Mouse (Mus musculus) Patski (cell line): ENCODE results near the gene Itm2b. TPM values are rescaled to one million over a fixed set of nuclear protein-coding genes. Genes with fewer than 3 reads are reported as not detected.
A peak's percentile ranks its signal among the peaks of the same experiment; 100 is the strongest.

ENCODE experiments used
- ATAC-seq: fragments of 100-300 bp; one replicate; pipeline ENCODE4 v1.8.0; 2021
- CTCF ChIA-PET: fragments of 350-600 bp; sonication (Branson Sonifier 250); formaldehyde crosslinking; loops from one replicate; lab custom pipeline; 2022; ENCODE audit warnings: inconsistent platforms; lab: Charles Lee
- POLR2A ChIA-PET: fragments of 350-600 bp; sonication (Branson Sonifier 250); formaldehyde crosslinking; loops from one replicate; lab custom pipeline; 2022; ENCODE audit warnings: antibody characterized with exemption, inconsistent platforms; lab: Charles Lee
- DNase-seq: peaks from one replicate; pipeline ENCODE4 v3.0.0-alpha.2; 2011; ENCODE audit warnings: low read depth, low spot score
- H3K27me3 ChIP-seq: fragments of 371-371 bp; one replicate; pipeline ENCODE4 v1.5.1; 2021
- CTCF ChIP-seq: fragments of 100-300 bp; IDR thresholded peaks from one replicate; pipeline ENCODE4 v1.5.1; 2021
- in situ Hi-C: fragments of 300-500 bp; cut with MboI; formaldehyde crosslinking; loops from 3 replicates; pipeline ENCODE4 v1.11.1; 2018; ENCODE audit warnings: low pct_unique_long_range_greater_than_20kb, mixed read lengths
- polyA plus RNA-seq: library from polyadenylated mRNA; unstranded; gene quantifications from one replicate; pipeline ENCODE4 v1.2.3, GENCODE M21; 2021

The Itm2b gene
- polyA plus RNA-seq, 1 experiment from 2014 or later = 1,100 TPM

DNA sequence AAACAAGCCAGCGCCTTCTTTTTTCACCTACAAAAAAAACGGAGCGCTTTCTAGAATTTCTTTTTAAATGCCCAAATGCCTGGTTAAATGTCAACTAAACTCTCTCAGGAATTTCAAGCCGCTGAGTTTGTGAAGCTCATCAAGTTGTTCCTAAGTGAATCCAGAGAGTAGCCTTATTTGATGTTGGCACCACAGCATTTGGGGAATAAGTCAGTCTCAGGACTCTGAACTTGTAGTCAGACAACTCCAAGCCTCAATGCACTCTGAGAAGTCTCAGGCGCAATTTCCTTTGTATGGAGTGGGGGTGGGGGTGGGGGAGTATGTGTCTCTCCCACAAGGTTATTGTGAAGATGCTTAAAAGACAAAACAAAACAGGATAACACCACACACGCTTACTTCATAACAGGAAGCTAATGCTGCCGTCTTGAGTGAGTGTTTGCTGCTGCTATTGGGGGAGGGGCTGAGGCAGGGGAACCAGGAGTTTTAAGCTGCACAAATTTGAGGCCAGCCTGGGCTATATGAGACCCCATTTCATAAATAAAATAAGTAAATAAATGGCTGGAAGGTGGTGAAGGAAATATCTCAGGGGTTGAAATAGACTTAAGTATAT lies 35.9 kb downstream of the Itm2b start:
- no peaks in the 10 kb centered on the region for H3K27me3 ChIP-seq
- TF ChIP-seq CTCF = no peak
- ChIA-PET POLR2A (no interaction called here), CTCF (interaction anchor here (1.1 kb wide), 1 partner anchor 70 kb away, joined by 3 read pairs; no protein-coding TSS in a partner anchor)
- DNase-seq = no peak
- in situ Hi-C loops = no loop called here
- ATAC-seq = no peak

DNA sequence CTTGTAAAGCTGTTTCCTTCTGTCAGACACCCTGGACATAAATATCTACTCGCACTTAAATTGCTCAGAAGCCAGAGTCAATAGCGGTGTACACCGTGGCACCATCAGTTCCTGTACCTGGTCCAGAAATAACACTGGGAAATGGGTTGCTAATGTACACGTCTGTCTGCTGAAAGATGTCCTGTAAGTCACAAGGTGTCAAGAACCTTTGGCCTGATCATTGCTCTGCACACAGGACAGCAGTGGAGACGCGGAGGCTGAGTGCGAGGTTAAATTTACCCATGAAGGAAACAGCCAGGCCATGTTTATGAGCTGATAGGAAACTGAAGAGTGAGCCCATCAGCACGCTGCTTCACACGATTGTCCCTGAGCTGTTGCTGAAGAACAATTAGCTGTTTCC lies 37.8 kb downstream of the Itm2b start:
- DNase-seq = no peak
- POLR2A ChIA-PET = no interaction called here

GRCm38 (mm10) chr14:73345614-73346013 lies 39.5 kb downstream of the Itm2b start:
- CTCF ChIA-PET = no interaction called here
- no peak for ATAC-seq
- in situ Hi-C loops = no loop called here
- no peak for DNase-seq
- H3K27me3 ChIP-seq = no peaks in the 10 kb centered on the region
- peak; percentile 39 for TF ChIP-seq CTCF
- POLR2A ChIA-PET = no interaction called here

More for the DNA sequence above, 37.8 kb downstream of the Itm2b start:
- TF ChIP-seq CTCF = no peak
- H3K27me3 ChIP-seq = no peaks in the 10 kb centered on the region
- in situ Hi-C loops = no loop called here
- no peak for ATAC-seq
- CTCF ChIA-PET = interaction anchor here (1.5 to 1.7 kb wide), 2 partner anchors 14 to 241 kb away, joined by 3 to 5 read pairs; no protein-coding TSS in a partner anchor

GRCm38 (mm10) chr14:73340051-73340755 lies 44.9 kb downstream of the Itm2b start:
- POLR2A ChIA-PET = no interaction called here
- in situ Hi-C loops = no loop called here
- CTCF ChIA-PET = no interaction called here

GRCm38 (mm10) chr14:73339615-73340014 lies 45.5 kb downstream of the Itm2b start:
- no peaks in the 10 kb centered on the region for H3K27me3 ChIP-seq
- DNase-seq (no peak), ATAC-seq (no peak)
- ChIA-PET POLR2A (no interaction called here), CTCF (no interaction called here)
- in situ Hi-C loops = no loop called here
- TF ChIP-seq CTCF = no peak

More at GRCm38 (mm10) chr14:73340051-73340755, 44.9 kb downstream of the Itm2b start:
- no peak for DNase-seq
- TF ChIP-seq CTCF = no peak
- no peaks in the 10 kb centered on the region for H3K27me3 ChIP-seq
- ATAC-seq = no peak

- ChIA-PET POLR2A (no interaction called here), CTCF (no interaction called here)
- no peaks in the 10 kb centered on the region for H3K27me3 ChIP-seq
- ATAC-seq (no peak), DNase-seq (no peak)
- in situ Hi-C loops = no loop called here
- no peak for TF ChIP-seq CTCF
Observed at GRCm38 (mm10) chr14:73336316-73337080, 48.6 kb downstream of the Itm2b start.

DNA sequence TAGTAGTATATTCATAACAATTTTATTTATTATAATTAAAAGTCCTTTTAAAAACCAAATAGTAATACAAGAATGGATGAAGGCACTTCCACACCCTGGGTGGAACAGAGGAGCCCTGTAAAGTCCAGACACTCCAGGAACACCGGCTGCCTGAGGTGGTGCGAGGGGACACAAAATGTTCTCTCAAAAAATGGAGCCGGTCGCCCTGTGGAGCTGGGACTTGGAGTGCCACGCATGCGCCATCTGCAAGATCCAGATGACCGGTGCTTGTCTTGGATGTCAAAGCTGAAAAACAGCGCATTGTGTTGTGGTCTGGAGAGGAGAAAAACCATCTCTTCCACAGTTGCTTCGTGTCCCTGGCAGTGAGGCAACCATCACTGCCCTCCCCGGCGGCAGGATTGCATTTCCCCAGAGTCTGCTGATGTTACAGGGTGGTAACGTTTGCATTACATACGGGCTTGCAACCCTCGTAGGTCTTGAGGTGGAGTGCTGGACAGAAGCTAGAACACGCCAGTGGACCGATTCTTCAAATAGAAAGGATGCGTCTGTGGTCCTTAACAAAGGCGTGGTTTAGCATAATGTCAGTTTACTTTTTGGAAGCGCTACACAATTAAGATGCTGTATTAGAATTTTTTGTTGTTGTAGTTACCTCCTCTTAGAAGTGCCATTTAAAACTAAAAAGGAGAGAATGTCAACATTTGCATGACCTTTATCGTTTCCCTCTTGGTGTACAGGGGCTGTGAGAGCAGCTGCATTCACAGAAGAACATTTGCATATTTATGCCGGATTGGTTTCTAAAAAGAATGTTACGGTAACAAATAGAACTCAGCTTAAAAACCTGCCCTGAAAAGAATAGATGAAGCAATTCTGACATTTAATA lies 49.9 kb downstream of the Itm2b start:
- ChIA-PET POLR2A (no interaction called here), CTCF (interaction anchor here (0.9 to 2.0 kb wide), 3 partner anchors 8 to 12 kb away, joined by 3 to 5 read pairs (median 4); no protein-coding TSS in a partner anchor)
- ATAC-seq (no peak), DNase-seq (no peak)
- no peaks in the 10 kb centered on the region for H3K27me3 ChIP-seq
- in situ Hi-C loops = no loop called here
- no peak for TF ChIP-seq CTCF

- H3K27me3 ChIP-seq = no peaks in the 10 kb centered on the region
- in situ Hi-C loops = no loop called here
- POLR2A ChIA-PET = no interaction called here
- DNase-seq (no peak), ATAC-seq (no peak)
- CTCF ChIA-PET = interaction anchor here (1.8 to 2.0 kb wide), 2 partner anchors 9 to 13 kb away, joined by 4 to 5 read pairs; no protein-coding TSS in a partner anchor
- no peak for TF ChIP-seq CTCF
Observed at GRCm38 (mm10) chr14:73333880-73334279, 51.2 kb downstream of the Itm2b start.

DNA sequence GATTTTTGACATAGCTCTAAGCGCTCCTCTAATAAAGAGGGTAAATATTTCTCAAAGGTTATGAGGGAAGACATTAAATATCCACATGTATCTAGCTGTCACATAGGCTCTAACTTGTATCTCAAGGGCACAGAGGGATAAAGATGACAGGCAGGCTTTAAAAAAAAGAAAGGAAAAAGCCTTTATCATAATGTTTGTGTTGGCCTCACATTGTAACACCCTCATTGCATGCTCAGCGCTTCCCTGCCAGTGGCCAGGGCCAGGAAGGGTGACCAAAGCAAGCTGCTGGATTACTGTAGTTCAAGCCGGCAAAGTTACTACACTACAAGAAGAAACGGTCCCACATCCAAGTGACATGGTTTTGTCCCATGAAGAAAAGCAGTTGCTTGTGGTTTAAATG lies 53.7 kb downstream of the Itm2b start:
- no peak for TF ChIP-seq CTCF
- in situ Hi-C loops = no loop called here
- no peaks in the 10 kb centered on the region for H3K27me3 ChIP-seq
- POLR2A ChIA-PET = no interaction called here
- DNase-seq (no peak), ATAC-seq (no peak)
- CTCF ChIA-PET = no interaction called here

GRCm38 (mm10) chr14:73329871-73330270 lies 55.2 kb downstream of the Itm2b start:
- no peaks in the 10 kb centered on the region for H3K27me3 ChIP-seq
- DNase-seq = no peak
- CTCF ChIA-PET = no interaction called here

More at GRCm38 (mm10) chr14:73329871-73330270, 55.2 kb downstream of the Itm2b start:
- in situ Hi-C loops = loop anchor here (10.0 kb wide), 1 partner anchor 145 kb away; no protein-coding TSS in a partner anchor
- POLR2A ChIA-PET = no interaction called here
- no peak for TF ChIP-seq CTCF
- ATAC-seq = no peak
